Mouse (Mus musculus) mouse embryonic stem cell (cell line): Measurements from ENCODE around the gene Cd8b1.

Experiments used
- in situ Hi-C, 2 experiments: fragments of 300-500 bp; cut with MboI; formaldehyde crosslinking; loops; 1 replicate in 1 of 2; 3 replicates in 1 of 2; pipeline ENCODE4 v1.14.3; 2019 to 2020; ENCODE audit warnings: low sequenced_read_pairs in 2 of 2, low pct_unique_long_range_greater_than_20kb in 1 of 2, mixed read lengths in 1 of 2; ENCODE audit not compliant: unreplicated experiment in 1 of 2

The Cd8b1 gene

GRCm38 (mm10) chr6:71381654-71382053 is 59.1 kb downstream of the Cd8b1 start:
- in situ Hi-C loops = loop anchor here in 1 of 2 experiments (25.0 kb wide), 1 partner anchor 219 kb away; no protein-coding TSS in a partner anchor
